Mouse (Mus musculus) left cerebral cortex, adult 6 months (tissue): ENCODE results near the gene Yod1. TPM values are rescaled to one million over a fixed set of nuclear protein-coding genes. Genes with fewer than 3 reads are reported as not detected.

Source experiments
- long read RNA-seq, 2 experiments: library from polyadenylated mRNA; unstranded; transcript quantifications; one replicate each; pipeline ENCODE4 v2.0.0; 2019 to 2020
- polyA plus RNA-seq: library from polyadenylated mRNA; unstranded; fragments of <200 nt; fragmentation: Nextera tagmentation; gene quantifications from 2 replicates; pipeline ENCODE4 v1.2.3, GENCODE M21; 2021

Gene Yod1
- 20.3 and 28.7 TPM in 2 replicates for polyA plus RNA-seq
- long read RNA-seq, experiment 1, full-length matches to known transcripts = 43 of 51 reads
- long read RNA-seq, experiment 1, partial matches to known transcripts = 0 of 51 reads
- long read RNA-seq, experiment 1, other reads (novel, unspliced or antisense) = 8 of 51 reads
- long read RNA-seq, experiment 2, full-length matches to known transcripts = 5 of 87 reads
- long read RNA-seq, experiment 2, partial matches to known transcripts = 0 of 87 reads
- long read RNA-seq, experiment 2, other reads (novel, unspliced or antisense) = 82 of 87 reads

DNA sequence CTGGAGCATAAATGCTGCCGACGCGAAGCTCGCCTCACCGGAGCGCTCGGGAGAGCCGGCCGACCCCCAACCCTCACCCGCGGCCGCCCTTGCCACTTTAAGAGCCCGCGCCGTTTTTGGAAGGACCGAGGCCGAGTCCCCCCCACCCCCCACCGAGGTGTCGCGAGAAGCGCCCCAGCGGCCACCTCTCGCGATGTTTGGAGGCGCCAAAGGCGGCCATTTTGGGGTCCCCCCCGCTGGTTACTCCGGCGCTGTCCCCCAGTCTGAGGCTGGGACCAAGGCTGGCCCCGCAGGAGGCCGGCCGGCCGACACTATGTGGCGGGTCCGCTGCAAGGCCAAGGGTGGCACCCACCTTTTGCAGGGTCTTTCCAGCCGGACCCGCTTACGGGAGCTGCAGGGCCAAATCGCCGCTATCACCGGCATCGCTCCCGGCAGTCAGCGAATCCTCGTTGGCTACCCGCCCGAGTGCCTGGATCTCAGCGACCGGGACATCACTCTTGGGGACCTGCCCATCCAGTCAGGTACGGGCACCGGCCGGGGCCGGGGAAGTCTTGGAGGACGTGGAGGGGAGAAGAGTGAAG, at the start of gene Yod1:
Gene Yod1 (plus strand): TSS at position 37 of the 581 bp plus-strand sequence.

DNA sequence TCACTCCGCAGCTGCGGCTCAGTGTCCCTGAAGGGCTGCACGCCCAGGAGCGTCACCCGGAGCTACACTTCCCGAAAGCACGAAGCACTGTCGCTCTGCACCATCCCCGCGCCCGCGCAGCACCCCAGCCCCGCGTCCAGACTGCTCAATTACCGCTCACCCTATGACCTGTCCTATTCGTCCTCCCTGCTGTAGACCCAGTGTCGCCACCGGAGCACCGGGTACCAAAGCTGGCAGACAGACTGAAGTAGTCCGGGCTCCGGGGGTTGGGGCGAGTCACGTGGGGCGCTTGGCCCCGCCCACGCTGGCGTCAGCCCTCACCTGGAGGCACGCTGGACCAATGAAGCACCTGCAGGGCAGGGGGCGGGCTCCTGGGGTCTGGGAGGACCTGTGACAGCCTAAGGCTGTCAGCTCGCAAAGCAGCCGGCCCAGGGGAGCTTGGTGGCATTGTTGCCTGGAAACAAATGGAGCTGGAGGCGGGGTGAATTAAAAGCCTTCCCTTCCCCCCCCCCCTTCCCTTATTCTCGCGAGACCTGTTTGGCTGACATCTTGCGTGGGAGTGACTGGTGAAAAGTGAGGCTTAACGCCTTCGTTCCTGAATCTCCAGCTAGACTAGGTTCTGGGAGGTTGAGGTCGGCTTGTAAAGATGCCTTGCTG, 1.4 kb upstream of the Yod1 start, which contains the start of gene Gm29427:
Gene Gm29427 (minus strand): TSS at position 239 of the 657 bp plus-strand sequence.

DNA sequence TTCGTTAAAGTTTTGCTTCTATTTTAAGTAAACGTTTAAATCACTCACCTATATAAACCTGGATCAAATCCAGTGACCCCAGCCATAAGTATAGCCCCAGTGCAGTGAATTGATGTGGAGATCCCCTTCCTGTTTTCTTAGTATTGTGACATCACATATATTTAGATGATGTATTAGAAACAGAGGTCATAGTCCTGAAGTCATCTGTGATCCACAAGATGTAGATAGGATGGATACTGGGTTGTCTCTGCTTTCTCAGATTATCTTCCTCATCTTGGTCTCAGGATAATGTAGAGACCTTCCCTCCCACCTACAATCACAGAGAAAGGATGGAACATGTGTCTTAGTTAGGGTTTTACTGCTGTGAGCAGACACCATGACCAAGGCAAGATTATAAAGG, 12.0 kb downstream of the Yod1 start, which contains the start of gene Pfkfb2:
Gene Pfkfb2 (minus strand): TSS at position 101 of the 400 bp plus-strand sequence.

DNA sequence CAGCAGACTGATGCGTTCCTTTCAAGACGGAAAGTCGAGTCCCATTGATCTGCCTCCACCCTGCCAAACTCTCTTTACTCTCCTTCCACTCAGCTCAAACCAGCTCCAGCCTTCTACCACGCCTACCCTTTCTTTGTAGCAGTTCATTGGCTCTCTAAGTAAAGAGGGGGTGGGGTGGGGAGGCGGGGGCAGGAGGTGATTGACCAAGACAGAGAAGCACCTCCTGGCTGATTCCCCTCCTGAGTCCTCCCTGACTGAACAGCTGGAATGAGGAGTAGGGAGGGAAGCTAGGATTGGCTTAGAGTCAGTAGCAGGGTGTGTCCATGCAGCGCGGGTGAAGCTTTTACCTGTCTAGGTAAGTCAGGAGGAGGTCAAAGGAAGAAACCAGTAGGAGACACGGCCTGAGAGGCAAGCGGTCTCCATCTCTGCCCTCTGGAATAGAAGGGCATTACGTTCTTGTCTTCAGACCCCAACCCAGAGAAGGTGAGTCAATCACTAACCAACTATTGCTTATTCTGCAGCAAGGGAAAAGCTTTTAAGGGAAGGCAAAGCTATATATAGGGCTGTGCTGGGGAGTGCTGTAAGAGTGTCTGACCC, 14.7 kb downstream of the Yod1 start, which contains the start of gene AA986860:
Gene AA986860 (plus strand): TSS at position 236 of the 597 bp plus-strand sequence.

Other genes with a start within 250 kb of the Yod1 start
- gene Zp3r, start 87.7 kb upstream of the Yod1 start, polyA plus RNA-seq = not detected in 2 replicates
- not detected in 2 replicates for gene C4bp, start 55.7 kb upstream of the Yod1 start, polyA plus RNA-seq
- gene Gm29427, start 1.5 kb upstream of the Yod1 start, polyA plus RNA-seq = not detected in 2 replicates
- gene Pfkfb2, start 11.9 kb downstream of the Yod1 start, polyA plus RNA-seq = 6.5 and 7.2 TPM in 2 replicates
- 0.89 and 0.95 TPM in 2 replicates for gene AA986860, start 14.6 kb downstream of the Yod1 start, polyA plus RNA-seq
- gene Fcamr, start 83.6 kb downstream of the Yod1 start, polyA plus RNA-seq = not detected in 2 replicates
- 0.06 TPM in 1 of 2 replicates, not detected in the other for gene Pigr, start 109.4 kb downstream of the Yod1 start, polyA plus RNA-seq
- gene Fcmr, start 148.3 kb downstream of the Yod1 start, polyA plus RNA-seq = 0.35 and 0.97 TPM in 2 replicates
- not detected in 2 replicates for gene Il24, start 170.1 kb downstream of the Yod1 start, polyA plus RNA-seq
- gene Il20, start 194.1 kb downstream of the Yod1 start, polyA plus RNA-seq = not detected in 2 replicates
- gene Il19, start 222.8 kb downstream of the Yod1 start, polyA plus RNA-seq = not detected in 2 replicates